Mouse (Mus musculus) liver, embryonic 14.5 days (tissue): ENCODE data around the gene Fgfr3. TPM values are rescaled to one million over a fixed set of nuclear protein-coding genes. Genes with fewer than 3 reads are reported as not detected.

Experiments
- ATAC-seq: fragments of 200-750 bp; cut with Nextera tagmentation; 2 replicates; pipeline ENCODE4 v1.8.0; 2017; ENCODE audit warnings: moderate number of reproducible peaks, mild to moderate bottlenecking, moderate library complexity; ENCODE audit not compliant: insufficient read depth
- DNase-seq, 3 experiments: peaks; one replicate each; pipeline ENCODE4 v3.0.0-alpha.2; 2012 to 2013; ENCODE audit warnings: low read depth in 3 of 3, low spot score in 3 of 3
- H3K27ac ChIP-seq: fragments of 300-500 bp; sonication (generic); 2 replicates; pipeline ENCODE4 v1.5.1; 2014; ENCODE audit warnings: moderate library complexity, mild to moderate bottlenecking, control low read depth, inconsistent platforms
- H3K27me3 ChIP-seq: fragments of 300-500 bp; sonication (generic); 2 replicates; pipeline ENCODE4 v1.6.1; 2014; ENCODE audit warnings: mild to moderate bottlenecking, low read length, moderate library complexity; ENCODE audit not compliant: control insufficient read depth, insufficient read depth
- H3K36me3 ChIP-seq: fragments of 300-500 bp; sonication (generic); replicated peaks from 2 replicates; pipeline ENCODE4 v1.6.1; 2014; ENCODE audit warnings: low read depth; ENCODE audit not compliant: control insufficient read depth, insufficient read depth
- H3K4me1 ChIP-seq, 2 experiments: fragments of 200-500 bp in 1 of 2; fragments of 300-500 bp in 1 of 2; sonication (generic) in 1 of 2; replicated peaks; 2 replicates each; pipeline ENCODE4 v1.6.1; 2012 to 2014; ENCODE audit warnings: antibody characterized with exemption in 1 of 2, inconsistent platforms in 1 of 2, low read length in 1 of 2; ENCODE audit not compliant: control insufficient read depth in 2 of 2, insufficient read depth in 2 of 2
- H3K4me2 ChIP-seq: fragments of 300-500 bp; sonication (generic); 2 replicates; pipeline ENCODE4 v1.6.1; 2014; ENCODE audit warnings: low read depth, mild to moderate bottlenecking, control low read depth, moderate library complexity
- H3K4me3 ChIP-seq, 2 experiments: fragments of 200-500 bp in 1 of 2; fragments of 300-500 bp in 1 of 2; sonication (generic) in 1 of 2; 2 replicates each; pipeline ENCODE4 v1.5.1; 2012 to 2014; ENCODE audit warnings: low read depth in 2 of 2, low read length in 2 of 2, mild to moderate bottlenecking in 2 of 2, control low read depth in 1 of 2, inconsistent platforms in 1 of 2, moderate library complexity in 1 of 2; ENCODE audit not compliant: insufficient read depth in 1 of 2
- H3K9ac ChIP-seq: fragments of 300-500 bp; sonication (generic); replicated peaks from 2 replicates; pipeline ENCODE4 v1.6.1; 2014; ENCODE audit warnings: mild to moderate bottlenecking, control low read depth, moderate library complexity
- H3K9me3 ChIP-seq: fragments of 300-500 bp; sonication (generic); 2 replicates; pipeline ENCODE4 v1.6.1; 2016; ENCODE audit warnings: low read length, mixed read lengths; ENCODE audit not compliant: control insufficient read depth
- CTCF ChIP-seq: IDR thresholded peaks from 2 replicates; pipeline ENCODE4 v1.5.1; 2016; ENCODE audit warnings: antibody characterized with exemption, low read depth, control low read depth
- EP300 ChIP-seq: IDR thresholded peaks from 2 replicates; pipeline ENCODE4 v1.6.1; 2016; ENCODE audit warnings: antibody characterized with exemption, low read depth
- WGBS: fragments of 180-500 bp; shearing (Covaris S2); extraction: QIAGEN DNeasy Blood & Tissue Kit; methylation state at CpG from one replicate; pipeline ENCODE4 v1.1.7; 2014; ENCODE audit not compliant: insufficient replicate concordance; 5-methylcytosine and 5-hydroxymethylcytosine counted together
- polyA plus RNA-seq, 2 experiments: library from polyadenylated mRNA; depleted of rRNA in 1 of 2; stranded (reverse) in 1 of 2; unstranded in 1 of 2; fragments of >200 nt; fragmentation: Nextera tagmentation in 1 of 2; extraction: Ambion mirVana in 1 of 2; gene quantifications; 2 replicates each; pipeline versions ENCODE4 v1.2.1 to v1.2.3; 2012 to 2014

Fgfr3 gene
- polyA plus RNA-seq, 2 experiments = 1.2 to 4.5 TPM

GRCm38 (mm10) chr5:33681611-33682388 is 39.7 kb upstream of the Fgfr3 start:
- 9% methylated on average over 15 of the region's 15 CpGs for WGBS
- Histone ChIP-seq H3K4me3 (no peak overlapping the region), H3K27me3 (no peaks in the 10 kb centered on the region), H3K4me1 (peaks cover 0 to 19% of the 10 kb centered on the region in 2 experiments; a peak in 2 of 4 replicates), H3K4me2 (0 out of 2 replicates have a peak overlapping the region, but pooled peaks have one; percentile 2), H3K36me3 (no peaks in the 10 kb centered on the region), H3K9me3 (no peaks in the 10 kb centered on the region), H3K27ac (no peak overlapping the region), H3K9ac (peak overlapping the region; percentile 18; the same call in 1 of the 2 replicates)
- DNase-seq (peak; percentile 23 to 46 (median 37)), ATAC-seq (peak; percentile 80)
- no peak for TF ChIP-seq CTCF
- 0 out of 2 replicates have a peak, but pooled peaks have one; percentile 4 for TF ChIP-seq EP300

GRCm38 (mm10) chr5:33682963-33683362 is 38.5 kb upstream of the Fgfr3 start:
- Histone ChIP-seq H3K9me3 (no peaks in the 10 kb centered on the region), H3K9ac (no peak overlapping the region), H3K27ac (no peak overlapping the region), H3K27me3 (no peaks in the 10 kb centered on the region), H3K4me1 (peaks cover 0 to 28% of the 10 kb centered on the region in 2 experiments; a peak in 2 of 4 replicates), H3K4me2 (no peak overlapping the region), H3K36me3 (no peaks in the 10 kb centered on the region), H3K4me3 (no peak overlapping the region)
- ATAC-seq (no peak), DNase-seq (no peak)
- WGBS = 40% methylated on average over 4 of the region's 4 CpGs
- no peak for TF ChIP-seq EP300
- no peak for TF ChIP-seq CTCF

GRCm38 (mm10) chr5:33683897-33684652 is 37.4 kb upstream of the Fgfr3 start:
- Histone ChIP-seq H3K27me3 (no peaks in the 10 kb centered on the region), H3K4me1 (peaks cover 0 to 32% of the 10 kb centered on the region in 2 experiments; a peak in 2 of 4 replicates), H3K4me3 (no peak overlapping the region), H3K27ac (no peak overlapping the region), H3K4me2 (no peak overlapping the region), H3K9me3 (no peaks in the 10 kb centered on the region), H3K9ac (no peak overlapping the region), H3K36me3 (no peaks in the 10 kb centered on the region)
- no peak for TF ChIP-seq EP300
- TF ChIP-seq CTCF = peak; percentile 68
- DNase-seq (no peak), ATAC-seq (no peak)
- WGBS = 37% methylated on average over 7 of the region's 7 CpGs

- H3K4me2 ChIP-seq = no peak overlapping the region
- no peaks in the 10 kb centered on the region for H3K36me3 ChIP-seq
- H3K4me1 ChIP-seq = peaks cover 0 to 32% of the 10 kb centered on the region in 2 experiments; a peak in 2 of 4 replicates
- WGBS = 89% methylated on average over 4 of the region's 4 CpGs
- no peak overlapping the region for H3K9ac ChIP-seq
- TF ChIP-seq EP300 (no peak), CTCF (no peak)
- H3K9me3 ChIP-seq = no peaks in the 10 kb centered on the region
- H3K27ac ChIP-seq = no peak overlapping the region
- DNase-seq (no peak), ATAC-seq (no peak)
- H3K27me3 ChIP-seq = no peaks in the 10 kb centered on the region
- no peak overlapping the region for H3K4me3 ChIP-seq
Observed at GRCm38 (mm10) chr5:33684932-33685331, 36.5 kb upstream of the Fgfr3 start.

DNA sequence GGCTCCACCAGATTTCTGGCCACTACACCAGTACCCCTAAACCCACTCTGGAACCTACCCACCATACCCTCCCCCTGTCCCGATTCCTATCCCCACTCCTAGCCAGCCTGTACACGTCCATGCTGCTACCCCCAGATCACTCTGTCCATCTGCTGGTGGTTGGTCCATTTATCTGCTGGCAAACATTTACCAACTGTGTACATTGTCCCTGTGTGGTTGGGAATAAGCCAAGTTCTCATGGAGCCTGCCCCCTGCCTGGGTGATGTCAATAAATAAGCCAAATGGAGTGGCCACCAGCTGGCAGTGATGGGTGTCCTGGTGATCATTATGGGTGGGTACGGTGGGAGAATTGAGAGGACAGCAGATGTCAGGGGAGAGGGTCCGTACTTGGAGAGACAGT is 34.3 kb upstream of the Fgfr3 start:
- ATAC-seq = peak; percentile 36; the same call in 1 of the 2 replicates
- Histone ChIP-seq H3K27ac (no peak overlapping the region), H3K9me3 (no peaks in the 10 kb centered on the region), H3K4me3 (no peak overlapping the region), H3K4me2 (no peak overlapping the region), H3K36me3 (no peaks in the 10 kb centered on the region), H3K9ac (no peak overlapping the region), H3K4me1 (peaks cover 0 to 21% of the 10 kb centered on the region in 2 experiments; a peak in 2 of 4 replicates), H3K27me3 (no peaks in the 10 kb centered on the region)
- TF ChIP-seq EP300 = no peak
- TF ChIP-seq CTCF = no peak
- DNase-seq = peak in 1 of 3 experiments; percentile 22
- WGBS = 44% methylated on average over 4 of the region's 4 CpGs
